Mouse (Mus musculus): Measurements from ENCODE around the gene Atp6v0d1.
A peak's percentile ranks its signal among the peaks of the same experiment; 100 is the strongest.
"Not testable (repeated sequence)": the region's sequence is repeated elsewhere in the genome, so short reads cannot be mapped to it uniquely, and the experiment has no call there.

Atp6v0d1 gene

DNA sequence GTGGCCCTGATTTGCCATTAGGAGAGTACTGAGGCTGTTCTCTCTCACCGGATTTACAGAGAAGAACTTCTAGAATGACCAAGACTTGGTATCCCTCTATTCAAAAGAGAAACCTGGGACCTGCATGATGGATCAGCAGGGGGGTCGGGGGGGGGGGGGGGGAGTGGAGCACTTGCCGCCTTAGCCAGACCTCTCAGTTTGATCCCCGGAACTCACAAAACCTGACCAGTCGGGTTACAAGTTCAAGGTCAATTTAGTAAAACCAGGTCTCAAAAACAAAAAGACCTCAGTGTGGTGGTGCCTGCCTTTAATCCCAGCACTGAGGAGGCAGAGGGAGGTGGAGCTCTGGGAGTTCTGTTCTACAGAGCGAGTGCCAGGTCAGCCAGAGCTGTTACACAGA lies 8.9 kb upstream of the Atp6v0d1 start:
- DNase-seq (ENCODE audit: low spot score) = no peak

DNA sequence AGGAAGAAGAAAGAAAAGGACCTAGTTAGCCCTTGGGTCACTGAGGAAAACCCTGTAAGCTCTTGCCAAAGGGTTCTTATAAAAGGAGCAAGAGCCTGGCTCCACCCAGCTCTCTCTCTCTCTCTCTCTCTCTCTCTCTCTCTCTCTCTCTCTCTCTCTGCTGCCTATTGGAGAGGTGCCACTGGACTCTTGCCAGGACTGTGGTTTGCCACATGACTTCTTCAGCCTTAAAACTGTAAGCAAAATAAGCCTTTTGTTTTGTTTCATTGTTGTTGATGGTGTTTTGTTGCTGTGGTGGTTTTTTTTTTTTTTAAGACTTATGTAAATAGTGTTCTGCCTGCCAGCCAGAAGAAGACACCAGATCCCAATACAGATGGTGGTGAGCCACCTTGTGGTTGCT lies 7.6 kb upstream of the Atp6v0d1 start:
- DNase-seq (ENCODE audit: low spot score) = no peak

DNA sequence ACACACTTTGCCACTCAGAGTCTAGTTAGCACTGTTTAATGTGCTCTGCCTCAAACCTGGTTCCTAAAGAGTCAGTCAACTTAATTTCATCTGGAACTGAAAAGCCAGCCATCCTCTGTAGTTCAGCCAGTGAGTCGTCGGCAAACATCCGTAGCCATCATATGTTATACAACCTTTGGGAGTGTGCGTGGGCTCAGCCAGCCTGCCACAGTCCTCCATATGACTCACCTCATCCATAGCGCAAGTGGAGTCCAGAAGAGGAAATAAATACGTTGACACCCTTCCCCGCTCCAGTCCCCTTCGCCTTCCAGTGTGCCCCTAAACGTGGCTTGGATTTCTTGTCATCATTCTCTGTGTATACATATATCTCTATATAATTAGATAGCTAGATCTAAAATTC lies 6.0 kb upstream of the Atp6v0d1 start:
- DNase-seq (ENCODE audit: low spot score) = no peak

DNA sequence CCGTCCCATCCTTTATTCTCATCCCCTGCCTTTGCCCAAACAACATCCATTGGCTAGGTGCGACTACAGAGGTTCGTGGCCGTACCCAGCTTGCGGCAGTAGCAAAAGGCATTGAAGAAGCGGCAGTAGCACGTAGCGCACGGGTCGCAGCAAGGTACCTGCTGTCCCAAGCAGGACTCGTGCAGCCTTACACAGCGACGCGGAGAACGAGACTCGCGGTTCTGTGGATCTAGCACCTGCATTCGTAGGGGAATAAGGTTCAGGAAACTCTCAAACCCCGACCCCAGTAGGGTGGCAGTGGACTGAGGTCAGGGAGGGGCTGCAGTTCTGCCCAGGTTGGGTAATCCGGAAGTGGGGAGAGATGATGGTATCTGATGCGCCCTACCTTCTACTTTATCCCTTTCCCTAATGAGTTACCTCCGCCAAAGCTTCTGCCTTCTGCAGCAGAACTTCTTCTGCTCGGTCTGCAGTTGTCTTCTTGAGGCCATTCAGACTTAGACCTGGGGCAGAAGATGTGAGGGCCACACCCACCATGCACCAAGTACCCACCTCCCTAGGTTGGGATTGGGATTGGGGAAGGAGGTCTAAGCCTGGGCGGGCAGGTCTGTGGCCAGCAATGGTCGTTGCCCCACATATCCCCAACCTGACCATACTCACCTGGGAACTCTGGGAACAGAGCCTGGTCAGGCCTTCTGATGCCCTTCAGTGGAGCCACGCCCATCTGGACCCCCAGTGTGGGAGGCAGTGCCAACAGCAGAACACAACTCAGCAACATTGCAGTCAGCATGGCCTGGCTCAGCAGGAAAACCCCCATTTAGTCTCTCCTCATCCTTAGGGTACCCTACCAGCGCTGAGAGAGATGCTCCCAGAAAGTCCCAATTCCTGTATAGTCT lies 1.1 kb upstream of the Atp6v0d1 start:
- DNase-seq (ENCODE audit: low spot score) = peak; percentile 33

DNA sequence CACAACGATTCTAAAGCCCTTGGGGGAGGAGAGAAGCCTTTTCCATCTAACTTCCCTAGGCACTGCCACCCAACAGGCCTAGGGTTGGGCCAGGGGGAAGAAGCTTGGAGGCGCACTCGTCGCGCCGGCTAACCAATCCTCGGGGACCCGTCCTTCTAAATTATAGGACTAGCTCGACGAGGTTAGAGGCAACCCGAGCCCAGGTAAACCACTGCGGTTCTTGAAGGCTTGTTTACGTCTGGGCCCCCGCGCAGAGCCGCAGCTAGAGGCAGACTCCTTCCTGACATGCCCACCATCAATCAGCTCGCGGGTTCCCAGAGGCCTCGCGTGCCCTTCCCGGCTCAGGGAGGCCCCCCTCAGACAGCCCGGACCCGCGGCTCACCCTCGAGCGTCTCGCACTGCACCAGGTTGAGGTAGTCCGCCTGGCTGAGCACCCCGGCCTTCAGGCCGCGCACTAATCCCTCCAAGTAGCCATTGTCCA lies 406 bp downstream of the Atp6v0d1 start:
- DNase-seq (ENCODE audit: low spot score) = no peak

DNA sequence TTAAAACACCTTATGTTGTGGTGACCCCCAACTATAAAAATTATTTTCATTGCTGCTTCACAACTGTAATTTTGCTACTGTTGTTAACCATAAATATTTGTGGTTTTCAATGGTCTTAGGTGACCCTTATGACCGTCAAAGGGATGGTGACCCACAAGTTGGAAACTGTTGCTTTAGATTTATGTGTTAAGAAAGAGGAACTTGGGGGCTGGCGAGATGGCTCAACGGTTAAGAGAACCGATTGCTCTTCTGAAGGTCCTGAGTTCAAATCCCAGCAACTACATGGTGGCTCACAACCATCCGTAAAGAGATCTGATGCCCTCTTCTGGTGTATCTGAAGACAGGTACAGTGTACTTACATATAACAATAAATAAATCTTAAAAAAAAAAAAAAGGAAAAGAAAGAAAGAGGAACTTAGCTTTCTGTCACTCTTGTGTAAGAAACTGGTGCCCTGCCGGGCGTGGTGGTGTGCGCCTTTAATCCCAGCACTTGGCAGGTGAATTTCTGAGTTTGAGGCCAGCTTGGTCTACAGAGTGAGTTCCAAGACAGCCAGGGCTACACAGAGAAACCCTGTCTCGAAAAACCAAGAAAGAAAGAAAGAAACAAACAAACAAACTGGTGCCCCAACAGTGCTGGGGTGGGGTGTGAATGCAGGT lies 1.1 kb downstream of the Atp6v0d1 start:
- DNase-seq (ENCODE audit: low spot score) = not testable (repeated sequence)

DNA sequence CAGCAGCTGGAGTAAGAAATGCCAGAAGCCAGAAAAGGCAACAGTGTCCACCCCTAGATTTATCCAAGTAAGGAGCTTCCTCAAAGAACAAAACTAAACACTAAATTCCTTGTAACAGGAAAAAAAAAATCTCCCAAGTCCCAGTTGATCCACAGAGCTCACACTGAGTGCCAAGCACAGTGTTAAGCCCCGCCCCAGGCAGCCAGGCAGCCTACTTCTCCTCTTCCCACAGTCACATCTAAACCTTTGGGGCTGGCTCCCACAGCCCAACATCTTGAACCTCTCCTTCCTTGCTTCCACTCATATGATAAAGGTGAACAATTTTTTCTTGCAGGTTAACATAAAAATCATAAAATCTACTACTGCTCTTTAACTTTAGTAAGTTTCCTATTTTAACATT lies 2.0 kb downstream of the Atp6v0d1 start:
- DNase-seq (ENCODE audit: low spot score) = no peak

DNA sequence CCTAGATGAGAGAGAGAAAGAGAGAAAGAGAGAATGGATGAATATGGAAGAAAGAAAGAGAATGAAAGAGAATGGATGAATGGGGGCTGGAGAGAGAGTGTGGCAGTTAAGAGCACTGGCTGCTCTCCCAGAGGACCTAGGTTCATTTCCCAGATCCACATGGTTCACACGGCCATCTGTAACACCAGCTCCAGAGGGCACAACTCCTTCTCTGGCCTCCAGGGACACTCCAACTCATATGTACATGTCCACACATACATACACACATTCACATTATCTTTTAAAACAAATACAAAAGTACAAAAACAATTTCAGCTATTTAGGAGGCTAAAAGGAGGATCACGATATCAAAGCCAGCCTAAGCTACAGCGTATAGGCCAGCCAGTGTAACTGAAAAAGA lies 3.0 kb downstream of the Atp6v0d1 start:
- no peak for DNase-seq (ENCODE audit: low spot score)

DNA sequence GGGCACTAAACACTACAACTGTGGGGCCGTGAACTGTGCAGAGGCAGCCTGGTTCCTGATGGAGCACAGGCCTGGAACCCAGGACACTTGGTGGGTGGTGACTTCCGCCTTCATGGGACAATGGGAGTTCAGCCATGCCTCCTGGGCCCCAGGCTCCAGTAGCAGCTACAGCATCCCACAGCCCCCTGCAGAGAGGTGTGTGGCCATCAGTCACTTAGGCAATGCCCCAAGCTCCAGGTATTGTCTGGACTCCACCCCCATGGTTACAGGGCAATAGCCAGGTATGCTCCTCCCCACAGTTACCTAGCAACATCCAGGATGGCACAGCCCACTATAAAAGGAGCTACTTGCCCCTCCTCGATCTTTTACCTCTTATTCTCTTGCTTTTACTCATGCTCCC lies 10.6 kb downstream of the Atp6v0d1 start:
- no peak for DNase-seq (ENCODE audit: low spot score)

DNA sequence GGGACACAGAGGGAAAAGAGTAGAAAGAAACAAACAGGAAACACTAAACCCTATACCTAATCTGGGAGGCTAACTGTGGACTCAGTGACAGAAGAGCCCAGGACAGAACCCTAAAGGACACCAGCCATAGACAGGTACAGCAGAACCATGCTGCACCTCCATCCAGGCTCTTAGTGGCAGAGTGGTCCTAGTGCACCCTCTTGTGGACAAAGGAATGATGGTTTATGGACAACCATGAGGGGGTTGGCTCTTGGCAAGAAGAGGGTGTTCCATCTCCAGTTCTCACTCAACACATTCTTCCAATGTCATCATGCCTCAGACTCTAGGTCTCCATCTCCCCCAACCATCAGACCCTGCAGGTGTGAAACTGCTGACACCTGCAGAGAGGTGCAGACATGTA lies 11.8 kb downstream of the Atp6v0d1 start:
- peak; percentile 38 for DNase-seq (ENCODE audit: low spot score)

DNA sequence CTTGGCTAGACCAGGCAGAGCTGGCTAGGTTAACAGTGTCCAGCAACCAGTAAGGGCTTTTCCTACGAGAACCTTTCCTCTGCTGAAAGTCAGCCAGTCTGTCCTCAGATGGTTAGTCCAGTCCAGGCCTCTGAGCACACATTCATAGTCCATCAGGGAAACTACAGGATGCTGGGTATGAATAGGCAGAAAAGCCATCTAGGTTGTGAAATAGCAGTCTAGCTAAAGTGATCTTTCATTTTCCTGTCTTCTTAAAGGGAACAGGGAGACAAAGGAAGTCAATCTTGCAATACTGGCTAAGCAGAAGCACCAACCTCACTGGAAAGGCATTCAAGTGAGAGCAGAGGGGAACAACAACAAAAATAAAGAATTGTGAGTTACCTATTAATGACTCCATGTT lies 13.0 kb downstream of the Atp6v0d1 start:
- no peak for DNase-seq (ENCODE audit: low spot score)

DNA sequence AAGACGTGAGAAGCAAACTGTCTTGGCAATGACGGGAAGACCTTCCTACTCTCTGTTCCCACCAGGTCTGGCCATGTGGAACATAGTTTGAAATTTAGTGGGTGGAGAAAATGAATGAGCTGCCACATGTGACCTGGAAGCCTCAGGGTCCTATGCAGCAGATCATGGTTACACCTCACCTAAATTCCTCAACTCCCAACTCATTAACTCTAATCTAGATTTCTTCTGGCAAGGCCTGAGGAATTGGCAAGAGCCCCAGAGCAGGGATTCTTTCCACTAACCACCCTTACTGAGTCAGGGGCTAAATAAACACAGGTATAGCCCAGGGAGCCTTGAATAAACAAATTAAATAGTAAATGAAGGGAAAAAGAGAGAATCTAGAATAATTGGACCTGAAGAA lies 13.8 kb downstream of the Atp6v0d1 start:
- no peak for DNase-seq (ENCODE audit: low spot score)

DNA sequence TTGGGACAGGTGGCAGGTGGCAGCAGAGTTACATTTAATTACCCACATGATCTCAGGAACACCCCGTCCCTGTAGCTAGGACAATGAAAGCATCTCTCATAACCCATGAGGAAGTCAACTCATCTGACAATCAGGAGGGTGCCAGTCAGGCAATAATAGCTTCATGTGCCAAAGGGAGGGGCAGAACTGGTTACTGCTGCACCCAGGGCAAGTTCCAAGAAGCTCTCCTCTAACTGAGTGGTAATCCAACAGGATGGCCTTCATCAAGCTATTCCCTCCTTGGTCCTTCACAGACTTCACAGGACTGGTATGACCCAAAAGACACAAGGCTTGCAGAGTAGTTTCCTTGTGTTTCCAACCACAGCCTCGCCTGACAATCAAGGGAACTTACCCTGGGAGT lies 15.8 kb downstream of the Atp6v0d1 start:
- no peak for DNase-seq (ENCODE audit: low spot score)

DNA sequence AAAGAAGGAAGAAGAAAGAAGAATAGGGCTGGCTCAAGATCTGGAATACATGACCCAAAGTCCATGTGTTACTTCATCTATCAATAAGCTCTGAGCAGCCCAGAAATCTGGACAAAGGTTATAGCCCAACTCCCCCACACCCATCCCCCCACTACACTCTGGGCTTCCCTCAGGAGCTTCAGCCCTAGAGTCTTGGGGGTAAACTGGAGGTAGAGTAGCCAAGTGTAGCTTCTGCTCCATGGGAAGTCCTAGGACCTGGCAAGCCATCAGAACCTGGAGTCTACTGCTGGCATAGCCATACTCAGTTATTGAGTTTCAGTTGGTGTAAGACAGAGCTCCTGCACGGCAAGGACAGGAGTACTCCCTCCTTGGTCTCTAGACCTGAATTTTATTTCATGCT lies 16.3 kb downstream of the Atp6v0d1 start:
- DNase-seq (ENCODE audit: low spot score) = no peak

DNA sequence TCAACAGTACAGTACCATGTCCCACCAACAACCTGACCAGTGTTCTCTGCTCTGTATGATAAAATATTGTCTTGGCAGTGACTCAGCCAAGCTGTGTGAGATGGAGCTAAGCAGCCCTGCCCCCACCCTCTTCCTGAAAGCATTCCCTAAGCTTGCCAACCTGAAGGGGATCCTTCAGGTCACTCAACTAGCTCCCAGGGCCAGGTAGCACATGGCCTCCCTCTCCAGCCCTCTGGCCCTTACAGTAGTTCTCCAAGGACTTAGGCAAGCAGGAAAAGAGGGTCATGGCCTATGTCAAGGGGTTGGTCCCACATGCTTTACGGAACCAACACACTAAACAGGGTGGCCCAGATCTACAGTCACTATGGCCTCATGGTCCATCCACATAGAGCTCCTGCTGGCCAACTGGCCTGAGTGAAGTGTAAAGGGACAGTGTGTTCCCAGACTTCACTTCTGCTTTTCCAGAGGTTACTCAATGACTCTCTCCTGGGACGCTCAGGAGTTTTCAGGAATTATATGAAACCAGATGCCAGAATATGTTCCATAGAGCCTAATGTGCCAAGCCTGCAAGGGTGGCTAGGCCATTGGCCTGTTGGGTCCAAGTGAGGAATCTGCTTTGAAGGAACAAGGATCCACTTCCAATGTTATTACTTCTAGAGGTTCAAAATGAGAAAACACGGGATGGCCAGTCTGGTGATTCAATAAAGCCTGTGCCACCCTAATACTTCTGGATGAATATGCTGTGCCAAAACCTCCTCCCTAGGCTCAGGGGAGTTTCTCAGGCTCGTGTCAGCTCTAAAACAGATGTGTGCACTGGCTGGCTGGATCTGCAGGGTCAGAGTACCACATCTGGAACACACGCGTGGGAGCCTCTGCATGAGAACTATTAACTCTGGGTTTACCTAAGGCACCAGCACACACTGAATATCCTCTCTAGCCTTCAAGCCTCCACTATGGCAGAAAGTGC lies 19.2 kb downstream of the Atp6v0d1 start:
- DNase-seq (ENCODE audit: low spot score) = no peak

DNA sequence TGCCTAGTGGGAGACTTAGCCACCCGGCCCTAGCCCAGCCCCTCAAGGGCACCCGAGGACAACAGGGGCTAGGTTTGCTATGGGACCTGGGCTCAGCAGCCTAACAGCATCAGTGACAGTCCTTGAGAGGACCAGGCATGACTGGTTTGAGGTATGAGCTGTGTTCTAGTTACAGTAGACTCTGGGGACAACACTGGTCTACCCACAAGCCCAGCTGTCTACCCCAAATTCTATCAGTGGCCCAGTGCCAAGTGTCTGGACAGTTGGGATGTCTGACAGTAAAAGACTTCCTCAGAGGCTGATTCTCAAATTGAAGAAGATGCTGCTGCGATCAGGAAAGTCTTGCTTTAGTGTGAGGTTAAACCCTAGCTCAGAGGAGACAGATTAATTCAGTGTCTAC lies 20.6 kb downstream of the Atp6v0d1 start:
- DNase-seq (ENCODE audit: low spot score) = no peak

DNA sequence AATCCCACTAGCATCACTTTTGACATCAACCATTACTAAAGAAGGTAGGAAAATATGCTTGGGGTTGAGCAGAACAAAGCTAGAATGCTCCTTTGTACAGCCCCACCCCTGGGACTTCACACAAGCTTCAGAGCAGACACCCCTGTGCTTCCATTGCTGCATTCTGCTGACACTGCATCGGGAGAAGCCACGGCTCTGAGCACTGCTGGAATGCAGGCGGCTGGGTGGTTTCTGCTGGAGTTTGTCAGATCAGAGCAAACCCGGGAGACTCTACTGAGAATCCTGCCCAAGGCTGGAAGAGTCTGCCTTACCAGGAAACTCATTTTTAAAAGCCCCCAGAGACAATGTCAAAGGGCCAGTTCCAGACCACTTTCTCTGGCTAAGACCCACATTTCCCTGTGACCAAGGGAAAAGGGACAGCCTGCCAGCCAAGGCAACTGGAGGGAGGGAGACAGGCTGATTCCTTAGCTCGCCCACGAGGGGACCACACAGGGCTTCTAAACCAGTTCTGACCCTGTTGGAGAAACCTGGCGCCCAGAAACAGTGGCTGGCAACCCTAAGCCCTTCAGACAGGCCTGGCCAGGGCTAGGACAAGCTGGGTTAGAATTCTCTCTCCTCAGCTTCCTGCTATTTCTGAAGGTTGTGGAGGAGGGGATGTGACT lies 21.2 kb downstream of the Atp6v0d1 start:
- DNase-seq (ENCODE audit: low spot score) = no peak

DNA sequence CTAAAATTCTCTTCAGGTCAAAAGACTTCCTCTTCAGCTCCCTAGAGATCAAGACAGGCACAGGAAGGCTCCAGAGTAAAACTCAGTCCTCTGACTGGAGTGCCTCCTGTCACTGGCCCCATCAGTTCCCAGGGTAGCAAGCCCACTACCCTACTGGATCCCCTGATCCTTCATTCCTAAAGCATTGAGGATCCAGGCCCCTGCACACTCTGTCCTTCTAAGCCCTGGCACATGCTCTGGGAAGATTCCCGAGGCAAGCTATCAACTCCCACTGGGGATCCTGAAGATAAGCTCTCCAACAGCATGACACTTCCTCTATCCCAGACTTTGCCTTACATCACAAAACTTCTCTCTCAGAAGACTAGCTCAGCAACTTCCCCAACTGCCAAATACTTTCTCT lies 22.1 kb downstream of the Atp6v0d1 start:
- no peak for DNase-seq (ENCODE audit: low spot score)

DNA sequence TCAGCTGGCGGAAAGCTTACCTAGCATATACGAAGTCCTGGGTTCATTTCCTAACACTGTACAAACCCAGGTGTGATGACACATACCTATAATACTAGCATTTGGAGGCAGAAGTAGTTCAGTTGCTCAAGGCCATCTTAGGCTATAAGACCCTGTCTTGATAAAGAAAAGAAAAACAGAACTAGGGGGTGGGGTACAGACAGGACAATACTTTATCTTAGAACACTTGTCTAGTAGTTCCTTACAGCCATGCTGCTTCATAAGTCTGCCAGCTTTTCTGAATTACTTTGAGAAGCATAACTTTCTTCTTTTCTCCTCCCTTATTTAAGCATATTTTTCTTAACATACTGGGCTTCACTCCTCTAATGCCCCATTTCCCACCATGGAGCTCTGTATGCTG lies 23.0 kb downstream of the Atp6v0d1 start:
- DNase-seq (ENCODE audit: low spot score) = no peak

DNA sequence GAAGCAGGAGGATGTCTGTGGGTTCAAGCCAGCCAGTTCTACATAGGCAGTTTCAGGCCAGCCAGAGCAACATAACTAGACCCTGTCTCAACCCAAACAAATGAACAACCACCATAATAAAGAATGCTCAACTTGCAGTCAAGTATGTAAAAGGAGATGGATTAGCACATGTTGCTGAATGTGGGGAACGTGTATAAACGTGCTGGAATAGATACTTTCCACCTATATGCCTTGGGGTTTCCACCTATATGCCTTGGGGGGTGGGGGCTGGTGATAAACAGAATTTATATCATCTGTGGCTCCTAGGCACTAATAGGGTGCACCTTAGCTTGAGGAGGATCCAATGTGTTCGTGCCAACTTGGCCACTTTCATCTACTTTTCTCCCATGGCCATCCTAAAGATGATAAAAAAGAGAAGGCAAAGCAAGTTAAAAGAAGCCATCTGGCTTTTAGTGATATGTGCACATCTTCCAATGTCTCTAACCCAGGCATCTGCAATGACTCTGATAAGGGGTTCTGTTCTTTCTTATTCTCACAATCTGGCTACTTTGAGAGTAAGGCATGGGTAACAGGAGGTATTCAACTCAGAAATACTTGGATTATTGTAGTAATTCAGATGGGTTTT lies 23.7 kb downstream of the Atp6v0d1 start:
- DNase-seq (ENCODE audit: low spot score) = no peak

DNA sequence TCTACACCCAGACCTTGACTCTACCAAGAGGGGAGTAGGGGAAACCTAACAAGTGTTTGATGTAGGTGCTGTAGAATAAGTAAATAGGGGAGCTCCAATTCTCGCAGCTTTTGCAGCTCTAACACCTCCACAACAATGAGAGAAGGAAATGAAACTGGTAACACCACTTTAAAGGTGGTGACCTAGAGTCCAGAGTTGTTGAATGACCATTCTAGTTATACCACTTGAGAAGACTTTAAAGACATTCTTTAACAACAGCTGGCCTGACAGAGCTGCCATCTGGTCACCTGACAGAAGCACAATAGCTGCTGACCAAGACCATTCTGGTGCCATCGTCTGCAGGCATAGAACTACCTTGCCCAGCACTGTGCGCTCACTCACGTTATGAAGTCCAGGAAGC lies 26.9 kb downstream of the Atp6v0d1 start:
- no peak for DNase-seq (ENCODE audit: low spot score)
